Mouse (Mus musculus) kidney, postnatal 25 days (tissue): ENCODE data around the gene Dync1li2.

Experiments
- DNase-seq, 2 experiments: peaks; one replicate each; pipeline ENCODE4 v3.0.0; 2021; ENCODE audit warnings: mixed read lengths in 2 of 2

Dync1li2 gene

GRCm38 (mm10) chr8:104442299-104443124 is at the start of gene Dync1li2:
Gene Dync1li2, minus strand, starts transcription at chr8:104443047.
- peak; percentile 91 to 93 for DNase-seq

DNA sequence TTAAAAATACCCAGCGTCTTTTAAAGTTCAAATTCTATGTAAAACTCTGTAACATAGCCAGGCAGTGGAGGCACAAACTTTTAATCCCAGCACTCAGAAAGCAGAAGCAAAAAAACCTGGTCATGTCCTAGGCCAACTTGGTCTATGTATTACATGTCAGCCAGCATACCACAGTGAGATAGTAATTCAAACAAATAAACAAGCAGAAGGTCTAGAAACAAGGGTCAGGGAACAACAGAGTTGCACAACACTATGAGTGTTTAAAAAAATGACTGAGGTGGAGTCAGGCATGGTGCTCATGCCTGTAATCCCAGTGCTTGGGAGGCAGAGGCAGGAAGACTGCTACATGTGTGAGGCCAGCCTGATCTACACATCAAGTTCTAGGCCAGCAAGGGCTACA is 36.2 kb upstream of the Dync1li2 start:
- no peak for DNase-seq

DNA sequence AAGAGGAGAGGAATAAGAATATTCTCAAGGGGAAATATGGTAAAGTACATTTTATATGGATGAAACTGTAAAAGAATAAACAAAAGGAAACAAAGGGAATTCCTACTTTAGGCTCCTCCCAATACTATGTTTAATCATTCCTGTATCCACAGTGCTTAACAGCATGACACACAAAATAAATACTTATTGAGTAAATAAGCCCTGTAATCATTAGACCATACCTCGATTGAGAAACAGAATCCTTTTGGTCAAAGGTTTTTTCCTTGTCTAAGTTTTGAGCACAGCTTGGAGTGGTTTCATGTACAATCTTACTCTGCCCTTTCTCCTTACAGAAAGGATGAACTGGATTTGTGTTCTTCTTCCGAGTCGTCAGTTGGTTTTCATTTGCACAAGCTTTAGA is 29.6 kb upstream of the Dync1li2 start:
- DNase-seq: no peak

GRCm38 (mm10) chr8:104467463-104467862 is 24.6 kb upstream of the Dync1li2 start:
- DNase-seq: no peak

- DNase-seq: no peak
These were observed 9.3 kb upstream of the Dync1li2 start for GRCm38 (mm10) chr8:104452177-104452576.

- DNase-seq: no peak
These were observed 5.9 kb upstream of the Dync1li2 start for GRCm38 (mm10) chr8:104448796-104449195.

- DNase-seq: no peak
These were observed 3.2 kb upstream of the Dync1li2 start for GRCm38 (mm10) chr8:104446016-104446415.

GRCm38 (mm10) chr8:104445248-104445647 is 2.4 kb upstream of the Dync1li2 start:
- DNase-seq: no peak

DNA sequence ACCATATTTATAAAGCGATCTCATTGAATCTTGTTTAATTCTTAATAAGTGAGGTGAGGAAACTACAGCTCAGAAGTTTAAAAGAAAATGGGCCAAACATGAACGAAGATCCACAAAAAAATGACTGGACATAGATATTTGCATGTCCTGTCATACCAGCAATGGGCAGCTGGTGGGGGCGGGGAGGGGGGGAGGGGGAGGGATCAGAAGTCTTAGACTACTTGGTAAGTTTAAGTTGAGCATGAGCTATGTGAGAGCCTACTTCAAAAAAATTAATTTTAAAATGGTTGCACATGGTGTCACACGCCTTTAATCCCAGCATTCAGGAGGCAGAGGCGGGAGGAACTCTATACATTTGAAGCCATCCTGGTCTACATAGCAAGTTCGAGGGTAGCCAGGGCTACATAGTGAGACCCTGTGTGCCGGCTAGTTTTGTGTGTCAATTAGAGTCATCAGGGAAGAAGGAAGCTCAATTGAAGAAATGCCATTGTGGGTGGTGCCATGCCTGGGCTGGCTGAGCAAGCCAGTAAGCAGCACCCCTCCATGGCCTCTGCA is 355 bp upstream of the Dync1li2 start:
- no peak for DNase-seq

DNA sequence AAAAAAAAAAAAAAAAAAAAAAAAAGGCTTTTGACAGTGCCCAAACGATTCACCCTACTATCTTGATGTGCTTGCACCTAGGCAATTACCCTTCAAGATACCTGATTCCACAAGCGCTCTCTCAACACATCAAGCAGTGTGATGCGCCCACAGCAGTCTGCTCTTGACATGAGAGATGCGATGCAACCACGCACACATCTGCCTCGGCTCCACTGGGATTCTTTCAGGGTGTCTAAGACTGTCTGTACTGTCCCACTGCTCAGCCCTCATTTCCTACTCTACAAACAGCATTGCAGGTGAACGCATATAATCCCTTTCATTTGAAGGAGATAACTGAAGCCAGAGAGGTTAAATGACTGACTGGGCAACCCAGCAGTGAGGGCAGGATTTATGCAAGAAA is 1.2 kb downstream of the Dync1li2 start:
- no peak for DNase-seq

DNA sequence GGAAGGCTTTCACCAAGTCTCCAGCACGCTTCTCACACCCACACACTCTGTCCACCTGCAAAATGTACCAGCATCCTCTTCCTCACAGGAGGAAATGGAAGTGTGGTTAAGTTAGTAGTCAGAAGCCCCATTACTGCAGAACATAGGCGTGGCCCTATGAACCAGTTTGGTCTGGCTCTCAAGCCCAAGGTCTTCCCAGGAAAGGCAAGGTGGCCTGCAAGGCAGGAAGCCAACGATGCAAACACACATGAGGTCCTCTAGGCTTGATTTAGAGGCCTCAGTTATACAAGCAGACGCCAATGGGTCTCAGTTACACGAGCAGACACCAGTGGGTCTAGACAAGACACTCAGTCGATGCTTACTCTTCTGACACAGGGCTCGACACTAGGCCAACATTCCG is 3.4 kb downstream of the Dync1li2 start:
- no peak for DNase-seq

GRCm38 (mm10) chr8:104437494-104438135 is 5.2 kb downstream of the Dync1li2 start:
- DNase-seq: no peak

- DNase-seq: no peak
These were observed 6.3 kb downstream of the Dync1li2 start for GRCm38 (mm10) chr8:104436591-104436990.

- DNase-seq: peak; percentile 98 to 99
These were observed 6.8 kb downstream of the Dync1li2 start for GRCm38 (mm10) chr8:104436038-104436437.

- no peak for DNase-seq
These were observed 8.0 kb downstream of the Dync1li2 start for GRCm38 (mm10) chr8:104434826-104435354.

DNA sequence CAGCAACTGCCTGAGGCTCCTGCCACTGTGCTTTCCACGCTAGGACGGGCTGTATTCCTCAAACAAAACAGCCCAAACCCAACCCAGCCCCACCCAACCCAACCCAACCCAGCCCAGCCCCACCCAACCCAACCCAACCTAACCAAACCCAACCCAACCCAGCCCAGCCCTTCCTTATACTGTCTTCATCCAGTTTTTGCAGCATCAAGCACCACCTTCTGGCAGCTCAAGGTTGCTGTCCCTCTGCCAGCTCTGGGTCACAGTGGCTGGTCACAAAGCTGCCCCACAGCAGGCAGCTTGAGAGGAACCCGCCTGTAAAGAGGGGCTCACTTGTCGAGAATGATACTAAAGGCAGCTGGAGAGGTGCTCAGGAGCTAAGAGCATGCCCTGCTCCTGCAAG is 8.6 kb downstream of the Dync1li2 start:
- peak; percentile 36 to 55 for DNase-seq

- no peak for DNase-seq
These were observed 9.5 kb downstream of the Dync1li2 start for GRCm38 (mm10) chr8:104433191-104433842.

DNA sequence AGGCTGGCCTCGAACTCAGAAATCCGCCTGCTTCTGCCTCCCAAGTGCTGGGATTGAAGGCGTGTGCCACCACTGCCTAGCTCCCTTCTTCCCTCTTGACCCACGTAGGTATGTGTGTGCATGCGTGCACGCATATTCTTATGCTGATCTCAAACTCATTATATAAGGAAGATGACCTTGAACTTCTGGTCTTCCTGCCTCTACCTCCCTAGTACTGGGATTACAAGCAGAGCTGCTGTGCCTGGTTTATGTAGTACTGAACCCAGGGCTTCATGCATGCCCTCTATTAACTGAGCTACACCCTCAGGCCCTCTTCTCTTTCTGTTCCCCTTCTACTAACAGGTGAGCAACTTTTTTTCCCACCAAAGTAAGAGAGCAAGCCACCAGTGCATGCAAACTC is 10.2 kb downstream of the Dync1li2 start:
- no peak for DNase-seq

GRCm38 (mm10) chr8:104430230-104430629 is 12.6 kb downstream of the Dync1li2 start:
- DNase-seq: no peak

DNA sequence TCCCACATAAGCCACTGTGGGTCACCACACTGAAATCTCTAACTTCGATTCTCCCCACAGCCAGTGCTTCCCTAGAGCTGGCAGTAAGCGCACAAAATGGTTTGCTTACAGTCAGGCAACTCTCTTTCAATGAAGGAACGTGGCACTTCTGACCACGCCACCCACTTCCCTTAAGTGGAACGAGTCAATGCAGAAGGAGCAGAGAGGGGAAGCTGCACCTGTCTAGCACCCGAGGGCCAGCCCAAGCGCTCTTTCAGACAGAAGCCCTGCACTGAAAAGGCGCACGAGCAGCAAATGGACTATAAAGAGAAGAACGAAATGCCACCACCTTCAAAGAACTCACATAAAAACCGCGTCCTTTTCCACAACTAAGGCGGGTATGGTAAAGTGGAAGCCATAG is 15.1 kb downstream of the Dync1li2 start:
- no peak for DNase-seq

DNA sequence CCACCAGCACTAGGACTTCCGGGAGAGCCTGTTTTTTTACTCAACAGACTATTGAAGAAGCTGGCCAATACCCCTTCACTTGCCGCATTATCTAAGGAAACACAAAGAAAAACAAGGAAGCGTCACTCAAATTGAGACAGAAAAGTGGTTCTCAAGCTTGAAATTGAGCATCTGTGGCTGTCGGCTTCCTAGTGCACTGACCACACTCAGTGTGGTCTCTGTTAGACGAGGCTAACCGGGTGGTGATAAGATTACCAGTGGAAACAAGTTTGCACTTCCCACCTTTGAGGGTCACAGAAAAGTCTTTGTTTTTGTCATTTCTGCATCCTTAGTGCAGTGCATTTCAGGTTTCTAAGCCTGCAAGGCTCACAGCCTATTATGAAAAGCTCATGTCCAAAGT is 20.5 kb downstream of the Dync1li2 start:
- no peak for DNase-seq

- DNase-seq: no peak
These were observed 26.8 kb downstream of the Dync1li2 start for GRCm38 (mm10) chr8:104416022-104416421.

DNA sequence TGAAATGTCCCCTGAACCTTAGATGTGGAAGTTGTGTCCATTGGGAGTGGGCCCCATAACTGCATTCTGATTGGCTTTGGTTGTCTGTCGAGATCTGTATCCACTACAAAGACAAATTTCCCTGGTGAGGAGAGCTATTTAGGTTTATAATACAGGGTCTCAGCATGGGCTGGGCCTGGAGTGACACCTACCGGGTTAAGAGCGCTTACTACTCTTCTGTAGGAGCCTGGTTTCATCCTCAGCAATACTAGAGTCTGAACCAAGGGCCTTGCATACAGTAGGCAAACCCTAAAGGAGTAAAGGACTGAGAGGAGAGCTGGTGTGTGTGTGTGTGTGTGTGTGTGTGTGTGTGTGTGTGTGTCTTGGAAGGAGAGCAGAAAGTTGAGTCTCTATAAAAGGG is 28.6 kb downstream of the Dync1li2 start:
- no peak for DNase-seq
